Mouse (Mus musculus): ENCODE results near the gene Diaph3. TPM values are rescaled to one million over a fixed set of nuclear protein-coding genes. Genes with fewer than 3 reads are reported as not detected.

Gene Diaph3
- polyA plus RNA-seq, 1 experiment from 2014 or later: 3.6 TPM

Small RNA genes within 50 kb of the gene (microRNA-seq; reads per million reads assigned to microRNA genes)
- gene Gm23438: not detected

All from midbrain, embryonic 16.5 days (tissue).